Mouse (Mus musculus) MN1 (cell line): ENCODE data around the gene Tia1.
"Not testable (repeated sequence)": the region's sequence is repeated elsewhere in the genome, so short reads cannot be mapped to it uniquely, and the experiment has no call there.

Source experiments
- DNase-seq: peaks from one replicate; pipeline ENCODE4 v3.0.0-alpha.2; 2016; ENCODE audit warnings: low spot score

Gene Tia1

GRCm38 (mm10) chr6:86404100-86404861 is at the start of gene Tia1:
TSS of gene Tia1 (plus strand) at chr6:86404219.
- peak; percentile 99 for DNase-seq

GRCm38 (mm10) chr6:86354948-86355347 is 49.1 kb upstream of the Tia1 start:
- no peak for DNase-seq

DNA sequence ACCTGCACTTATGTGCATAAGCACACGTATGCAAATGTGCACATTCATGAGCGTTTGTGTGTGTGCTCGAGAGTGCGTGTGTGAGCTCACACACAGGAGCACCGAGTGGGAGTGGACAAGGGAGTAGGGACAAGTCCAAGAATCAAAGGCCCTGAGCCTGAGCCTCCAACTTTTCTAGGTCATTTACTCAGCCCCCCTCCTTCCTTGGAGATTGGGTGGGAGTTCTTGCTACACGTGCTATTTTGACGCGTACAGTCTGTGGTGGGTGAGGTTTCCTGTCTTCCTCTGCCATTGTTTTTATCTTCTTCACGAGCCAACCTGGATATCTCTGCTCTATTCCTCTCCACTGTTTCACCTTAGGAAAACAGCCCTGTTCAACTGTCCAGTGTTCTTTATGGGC is 47.1 kb upstream of the Tia1 start:
- no peak for DNase-seq

DNA sequence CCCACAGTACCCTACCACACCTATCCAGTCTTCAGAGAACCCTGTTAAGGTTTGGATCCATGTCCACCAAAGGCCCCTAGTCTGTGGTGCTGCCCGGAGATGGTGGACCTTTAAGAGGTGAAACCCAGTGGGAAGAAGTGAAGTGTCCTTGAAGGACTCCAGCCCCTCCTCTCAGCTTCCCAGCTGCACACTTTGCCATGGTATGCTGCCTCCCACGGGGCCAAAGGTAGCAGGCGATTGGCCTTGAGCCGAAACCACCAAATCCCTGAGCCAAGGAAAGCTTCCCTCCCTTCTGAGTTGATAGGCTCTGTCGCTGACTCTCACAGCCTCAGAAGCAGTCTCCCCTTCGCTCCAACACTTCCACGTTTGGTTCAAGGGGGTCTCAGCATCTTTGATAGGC is 43.3 kb upstream of the Tia1 start:
- no peak for DNase-seq

- DNase-seq, result no peak
Measured at GRCm38 (mm10) chr6:86361373-86361772, 42.6 kb upstream of the Tia1 start.

DNA sequence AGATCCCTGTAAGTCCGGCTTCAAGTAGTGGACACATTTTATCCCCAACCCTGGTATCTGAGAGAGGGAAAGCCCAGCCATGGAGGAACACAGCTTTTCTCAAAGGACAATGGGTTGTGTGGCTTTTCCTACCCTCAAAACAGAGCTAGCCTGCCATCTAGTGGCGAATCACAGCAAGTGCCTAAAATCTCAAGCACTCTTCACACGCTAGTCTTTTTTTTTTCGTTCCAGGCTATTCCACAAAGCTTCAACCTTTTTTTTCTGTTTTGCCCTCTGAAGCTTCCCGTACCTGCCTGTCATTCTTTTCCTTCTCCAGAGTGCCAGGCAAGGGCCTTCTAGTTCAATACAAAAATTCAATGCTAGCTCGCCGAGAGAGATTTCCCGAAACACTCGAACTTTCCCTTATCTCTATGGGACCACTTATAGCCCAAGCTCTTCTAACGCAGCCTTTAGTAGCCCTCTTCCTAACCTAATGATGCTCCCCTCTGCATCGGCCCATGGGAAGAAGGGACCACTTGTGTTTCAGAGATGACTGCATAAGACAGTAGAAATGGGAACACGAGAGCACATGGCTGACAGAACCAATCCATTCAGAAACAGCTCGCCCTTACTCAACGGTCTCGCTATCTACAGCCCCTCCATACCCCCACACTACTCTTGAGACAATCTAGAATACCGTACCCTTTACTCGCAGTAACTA is 39.4 kb upstream of the Tia1 start:
- DNase-seq, result peak; percentile 89

DNA sequence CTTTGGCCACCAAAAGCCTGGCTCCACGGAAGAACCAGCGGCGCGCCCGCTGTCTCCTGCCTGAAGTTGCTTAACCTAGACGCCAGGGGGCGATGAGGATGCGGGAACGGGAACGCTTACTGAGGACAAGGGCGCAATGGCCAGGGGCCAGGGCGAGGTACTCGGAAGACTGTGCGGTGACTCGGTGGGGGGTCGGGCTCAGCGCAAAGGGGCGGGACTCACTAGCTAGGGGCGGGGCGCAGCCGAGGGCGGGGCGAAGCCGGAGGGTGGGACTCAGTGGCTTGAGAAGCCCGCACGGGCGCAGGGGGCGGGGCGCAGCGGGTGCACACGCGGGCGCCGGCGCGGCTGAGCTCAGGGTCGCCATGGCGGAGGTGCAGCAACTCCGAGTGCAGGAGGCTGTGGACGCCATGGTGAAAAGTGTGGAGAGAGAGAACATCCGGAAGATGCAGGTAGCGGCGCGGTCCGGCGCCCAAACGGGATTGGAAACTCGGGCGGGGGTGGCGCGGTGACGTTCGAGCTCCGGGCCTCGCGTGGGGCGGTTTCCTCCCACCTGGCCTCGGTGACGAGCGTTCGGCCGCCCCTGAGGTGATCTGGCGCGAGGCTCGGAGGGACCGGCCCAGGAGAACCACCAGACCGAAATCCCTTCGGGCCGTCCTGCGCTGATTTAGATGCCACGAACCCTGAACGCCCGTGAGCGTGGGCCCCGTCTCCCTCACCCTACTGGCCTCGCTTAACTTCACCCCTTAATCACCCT is 38.5 kb upstream of the Tia1 start, which contains the start of gene Fam136a:
Gene Fam136a, plus strand, starts transcription at position 276 of the 754 bp plus-strand sequence.
- DNase-seq, result peak; percentile 98

GRCm38 (mm10) chr6:86366125-86366852 is 37.7 kb upstream of the Tia1 start:
- peak; percentile 86 for DNase-seq

GRCm38 (mm10) chr6:86366853-86367249 is 37.2 kb upstream of the Tia1 start:
- no peak for DNase-seq

- DNase-seq, result no peak
Measured at GRCm38 (mm10) chr6:86368479-86368878, 35.5 kb upstream of the Tia1 start.

- DNase-seq, result peak; percentile 20
Measured at GRCm38 (mm10) chr6:86370093-86370713, 33.8 kb upstream of the Tia1 start.

- DNase-seq, result peak; percentile 40
Measured at GRCm38 (mm10) chr6:86370764-86371339, 33.2 kb upstream of the Tia1 start, which contains the start of gene Snrpg. TSS of gene Snrpg (plus strand) at chr6:86371304.

- peak; percentile 98 for DNase-seq
Measured at GRCm38 (mm10) chr6:86371340-86371911, 32.6 kb upstream of the Tia1 start.

- DNase-seq, result peak; percentile 49
Measured at GRCm38 (mm10) chr6:86371950-86372516, 32.0 kb upstream of the Tia1 start.

DNA sequence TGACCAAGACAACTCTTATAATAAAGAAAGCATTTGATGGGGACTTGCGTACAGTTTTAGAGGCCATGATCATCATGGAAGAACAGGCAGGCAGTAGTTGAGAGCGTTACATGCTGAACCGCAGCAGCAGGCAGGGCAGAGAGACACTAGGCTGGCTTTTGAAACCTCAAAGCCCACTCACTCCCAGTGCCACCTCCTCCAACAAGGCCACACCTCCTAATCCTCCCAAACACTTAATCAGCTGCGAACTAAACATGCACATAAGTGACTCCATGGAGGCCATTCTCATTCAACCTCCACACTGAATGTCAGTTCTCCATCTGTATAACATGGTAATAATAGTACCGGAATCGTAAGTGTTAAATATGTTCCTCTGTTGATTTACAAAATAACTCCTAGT is 30.5 kb upstream of the Tia1 start:
- no peak for DNase-seq

- no peak for DNase-seq
Measured at GRCm38 (mm10) chr6:86378341-86378740, 25.7 kb upstream of the Tia1 start.

- not testable (repeated sequence) for DNase-seq
Measured at GRCm38 (mm10) chr6:86380112-86380511, 23.9 kb upstream of the Tia1 start.

GRCm38 (mm10) chr6:86382551-86382950 is 21.5 kb upstream of the Tia1 start:
- DNase-seq, result no peak

- DNase-seq, result no peak
Measured at GRCm38 (mm10) chr6:86383370-86383769, 20.6 kb upstream of the Tia1 start.

- DNase-seq, result no peak
Measured at GRCm38 (mm10) chr6:86384692-86385091, 19.3 kb upstream of the Tia1 start.
